Mouse (Mus musculus): ENCODE data around the gene Stk24. TPM values are rescaled to one million over a fixed set of nuclear protein-coding genes. Genes with fewer than 3 reads are reported as not detected.

Gene Stk24
- polyA plus RNA-seq, 1 experiment from 2014 or later = 47.7 TPM

- peaks cover 100% of the 10 kb centered on the region for H3K36me3 ChIP-seq
- no peak overlapping the region for H3K4me2 ChIP-seq
- no peak for ATAC-seq (ENCODE audit: insufficient number of reproducible peaks, insufficient read depth, low FRiP score, low TSS enrichment, low read depth)
- H3K9ac ChIP-seq (replicated peaks) = no peak overlapping the region
- no peaks in the 10 kb centered on the region for H3K4me1 ChIP-seq (replicated peaks)
- H3K4me3 ChIP-seq (replicated peaks) = no peak overlapping the region
- no peak overlapping the region for H3K27ac ChIP-seq
- H3K27me3 ChIP-seq = no peaks in the 10 kb centered on the region
- no peaks in the 10 kb centered on the region for H3K9me3 ChIP-seq
Measured at GRCm38 (mm10) chr14:121281336-121281710, 98.5 kb downstream of the Stk24 start.

- WGBS = 90% methylated on average over 16 of the region's 16 CpGs
- H3K36me3 ChIP-seq = peaks cover 100% of the 10 kb centered on the region
Measured at GRCm38 (mm10) chr14:121280601-121281335, 99.0 kb downstream of the Stk24 start.

DNA sequence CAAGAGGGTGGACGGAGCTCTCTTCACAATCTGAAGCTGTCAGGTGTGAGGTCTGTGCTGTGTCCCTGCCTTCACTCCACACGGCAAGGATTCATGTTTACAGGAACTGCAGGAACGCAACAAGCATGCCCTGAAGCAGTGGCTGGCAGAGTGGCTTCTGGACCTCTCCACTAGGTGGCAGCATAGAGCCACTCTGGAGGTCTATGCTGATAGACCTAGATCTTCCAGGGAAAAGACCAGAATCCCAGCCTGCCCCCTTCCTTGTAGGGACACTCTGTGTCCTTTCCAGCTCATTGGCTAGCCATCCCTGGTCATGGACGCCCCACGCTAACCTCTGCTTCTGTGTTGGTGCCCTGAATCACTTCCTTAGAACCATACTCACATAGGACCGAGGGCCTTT lies 100.7 kb downstream of the Stk24 start:
- H3K4me3 ChIP-seq (replicated peaks) = no peak overlapping the region
- no peaks in the 10 kb centered on the region for H3K4me1 ChIP-seq (replicated peaks)
- no peaks in the 10 kb centered on the region for H3K9me3 ChIP-seq
- 39% methylated on average over 6 of the region's 6 CpGs for WGBS
- H3K27me3 ChIP-seq = no peaks in the 10 kb centered on the region
- no peak overlapping the region for H3K4me2 ChIP-seq
- ATAC-seq (ENCODE audit: insufficient number of reproducible peaks, insufficient read depth, low FRiP score, low TSS enrichment, low read depth) = peak; percentile 18; the same call in 1 of the 2 replicates
- no peak overlapping the region for H3K9ac ChIP-seq (replicated peaks)
- H3K36me3 ChIP-seq = peaks cover 99% of the 10 kb centered on the region
- H3K27ac ChIP-seq = 0 out of 2 replicates have a peak overlapping the region, but pooled peaks have one; percentile 23

More at GRCm38 (mm10) chr14:121280601-121281335, 99.0 kb downstream of the Stk24 start:
- no peak overlapping the region for H3K9ac ChIP-seq (replicated peaks)
- H3K9me3 ChIP-seq = no peaks in the 10 kb centered on the region
- H3K4me1 ChIP-seq (replicated peaks) = no peaks in the 10 kb centered on the region
- no peaks in the 10 kb centered on the region for H3K27me3 ChIP-seq
- H3K4me2 ChIP-seq = no peak overlapping the region
- no peak for ATAC-seq (ENCODE audit: insufficient number of reproducible peaks, insufficient read depth, low FRiP score, low TSS enrichment, low read depth)
- H3K4me3 ChIP-seq (replicated peaks) = no peak overlapping the region
- H3K27ac ChIP-seq = no peak overlapping the region

DNA sequence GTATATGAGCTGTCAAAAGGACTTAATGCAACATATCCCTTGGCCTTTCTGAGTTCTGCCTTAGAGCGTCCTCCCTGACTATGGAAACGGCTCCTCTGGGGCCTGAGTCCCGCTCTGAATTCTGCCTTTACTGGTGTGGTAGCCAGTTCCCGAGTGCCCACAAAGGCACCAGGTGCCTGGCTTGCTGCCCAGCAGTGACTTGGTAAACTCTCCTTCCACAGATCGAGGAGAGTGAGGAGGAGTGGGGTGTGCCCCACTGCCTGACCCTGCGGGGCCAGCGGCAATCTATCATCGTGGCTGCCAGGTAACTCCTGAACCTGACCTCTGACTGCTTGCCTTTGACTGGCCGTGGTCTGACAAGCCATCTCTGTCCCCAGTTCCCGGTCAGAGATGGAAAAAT lies 103.8 kb downstream of the Stk24 start:
- peaks cover 99% of the 10 kb centered on the region for H3K36me3 ChIP-seq
- H3K27ac ChIP-seq = no peak overlapping the region
- H3K9ac ChIP-seq (replicated peaks) = no peak overlapping the region
- no peaks in the 10 kb centered on the region for H3K9me3 ChIP-seq
- H3K4me1 ChIP-seq (replicated peaks) = no peaks in the 10 kb centered on the region
- 87% methylated on average over 10 of the region's 10 CpGs for WGBS
- no peaks in the 10 kb centered on the region for H3K27me3 ChIP-seq
- no peak overlapping the region for H3K4me2 ChIP-seq
- no peak for ATAC-seq (ENCODE audit: insufficient number of reproducible peaks, insufficient read depth, low FRiP score, low TSS enrichment, low read depth)
- H3K4me3 ChIP-seq (replicated peaks) = no peak overlapping the region

GRCm38 (mm10) chr14:121274985-121275384 lies 104.8 kb downstream of the Stk24 start:
- no peak overlapping the region for H3K27ac ChIP-seq
- H3K9me3 ChIP-seq = no peaks in the 10 kb centered on the region
- no peak overlapping the region for H3K9ac ChIP-seq (replicated peaks)
- H3K27me3 ChIP-seq = no peaks in the 10 kb centered on the region
- no peaks in the 10 kb centered on the region for H3K4me1 ChIP-seq (replicated peaks)
- no peak overlapping the region for H3K4me3 ChIP-seq (replicated peaks)
- WGBS = 89% methylated on average over 12 of the region's 12 CpGs
- H3K4me2 ChIP-seq = no peak overlapping the region
- ATAC-seq (ENCODE audit: insufficient number of reproducible peaks, insufficient read depth, low FRiP score, low TSS enrichment, low read depth) = no peak
- peaks cover 99% of the 10 kb centered on the region for H3K36me3 ChIP-seq

DNA sequence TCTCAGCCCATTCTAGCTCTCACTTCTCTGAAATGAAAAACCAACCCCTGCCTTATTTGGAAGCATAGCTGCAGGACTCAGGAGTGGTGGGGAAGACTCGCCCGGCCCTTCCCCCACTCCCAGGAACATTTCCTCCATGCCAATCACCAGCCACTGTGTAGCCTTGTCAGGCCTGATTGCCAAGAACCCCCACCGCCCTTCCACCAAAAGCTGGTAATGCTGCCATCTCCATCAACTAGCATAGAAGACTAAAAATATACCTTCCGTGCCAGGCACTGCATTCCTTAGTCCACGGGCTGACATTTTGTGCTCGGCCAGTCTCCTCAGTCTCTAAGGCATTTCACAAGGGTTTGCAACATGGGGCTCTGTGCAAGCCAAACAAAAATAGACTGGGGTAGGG lies 109.3 kb downstream of the Stk24 start:
- WGBS = 83% methylated on average over 6 of the region's 6 CpGs
- H3K4me1 ChIP-seq (replicated peaks) = no peaks in the 10 kb centered on the region
- ATAC-seq (ENCODE audit: insufficient number of reproducible peaks, insufficient read depth, low FRiP score, low TSS enrichment, low read depth) = no peak
- no peak overlapping the region for H3K27ac ChIP-seq
- no peak overlapping the region for H3K9ac ChIP-seq (replicated peaks)
- peaks cover 99% of the 10 kb centered on the region for H3K36me3 ChIP-seq
- no peak overlapping the region for H3K4me3 ChIP-seq (replicated peaks)
- no peak overlapping the region for H3K4me2 ChIP-seq
- no peaks in the 10 kb centered on the region for H3K27me3 ChIP-seq
- H3K9me3 ChIP-seq = no peaks in the 10 kb centered on the region

GRCm38 (mm10) chr14:121267801-121268200 lies 112.0 kb downstream of the Stk24 start:
- 90% methylated on average over 8 of the region's 8 CpGs for WGBS
- Histone ChIP-seq H3K4me3 (replicated peaks) (no peak overlapping the region), H3K9ac (replicated peaks) (no peak overlapping the region), H3K27ac (no peak overlapping the region), H3K27me3 (no peaks in the 10 kb centered on the region), H3K4me2 (no peak overlapping the region), H3K36me3 (peaks cover 98% of the 10 kb centered on the region), H3K4me1 (replicated peaks) (no peaks in the 10 kb centered on the region), H3K9me3 (no peaks in the 10 kb centered on the region)
- ATAC-seq (ENCODE audit: insufficient number of reproducible peaks, insufficient read depth, low FRiP score, low TSS enrichment, low read depth) = no peak

- ATAC-seq (ENCODE audit: insufficient number of reproducible peaks, insufficient read depth, low FRiP score, low TSS enrichment, low read depth) = no peak
- Histone ChIP-seq H3K4me3 (replicated peaks) (no peak overlapping the region), H3K27me3 (no peaks in the 10 kb centered on the region), H3K36me3 (peaks cover 99% of the 10 kb centered on the region), H3K9me3 (no peaks in the 10 kb centered on the region), H3K27ac (no peak overlapping the region), H3K9ac (replicated peaks) (no peak overlapping the region), H3K4me2 (no peak overlapping the region), H3K4me1 (replicated peaks) (no peaks in the 10 kb centered on the region)
- WGBS = 91% methylated on average over 6 of the region's 6 CpGs
Measured at GRCm38 (mm10) chr14:121264453-121264852, 115.4 kb downstream of the Stk24 start.

DNA sequence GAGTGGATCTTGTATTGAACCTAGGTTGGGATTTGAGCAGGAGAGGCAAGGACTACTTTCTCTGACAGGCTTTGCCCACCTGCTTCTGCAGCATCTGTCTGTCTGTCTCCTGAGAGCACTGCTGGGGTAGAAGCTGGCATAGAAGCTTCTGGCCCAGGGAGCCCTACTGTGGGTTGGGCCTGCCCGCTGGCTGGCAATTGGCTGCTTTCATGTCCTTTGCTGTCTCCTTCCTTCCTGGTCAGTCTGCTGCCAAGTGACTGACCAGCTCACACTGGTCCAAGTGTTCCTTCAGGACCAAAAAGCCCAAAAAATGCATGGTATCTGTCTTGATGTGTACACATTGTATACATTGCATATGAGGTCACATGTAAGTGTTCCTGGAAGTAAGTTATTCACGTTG lies 115.9 kb downstream of the Stk24 start:
- no peaks in the 10 kb centered on the region for H3K27me3 ChIP-seq
- no peak overlapping the region for H3K4me2 ChIP-seq
- H3K9me3 ChIP-seq = no peaks in the 10 kb centered on the region
- ATAC-seq (ENCODE audit: insufficient number of reproducible peaks, insufficient read depth, low FRiP score, low TSS enrichment, low read depth) = no peak
- 91% methylated on average over 2 of the region's 2 CpGs for WGBS
- no peak overlapping the region for H3K9ac ChIP-seq (replicated peaks)
- no peak overlapping the region for H3K27ac ChIP-seq
- no peak overlapping the region for H3K4me3 ChIP-seq (replicated peaks)
- peaks cover 97% of the 10 kb centered on the region for H3K36me3 ChIP-seq
- no peaks in the 10 kb centered on the region for H3K4me1 ChIP-seq (replicated peaks)

DNA sequence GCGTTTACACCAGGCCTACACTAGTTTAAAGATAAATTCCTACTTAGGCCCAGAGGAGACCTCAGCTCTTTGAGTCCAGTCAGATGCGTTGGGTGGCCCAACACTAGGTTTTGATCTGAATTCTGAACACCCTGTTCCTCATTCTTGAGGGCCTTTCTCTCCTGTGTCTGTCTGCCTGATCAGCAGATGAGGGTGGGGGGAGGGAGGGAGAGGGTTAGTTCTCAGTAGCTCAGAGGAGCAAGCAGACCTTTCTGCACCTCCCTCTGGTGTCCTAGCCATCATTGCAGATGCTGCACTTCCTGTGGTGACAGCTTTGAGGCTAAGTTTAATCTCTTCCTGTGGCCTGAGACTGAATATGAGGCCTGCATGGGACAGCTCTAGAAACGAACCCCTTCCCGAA lies 117.2 kb downstream of the Stk24 start:
- H3K36me3 ChIP-seq = peaks cover 97% of the 10 kb centered on the region
- H3K4me3 ChIP-seq (replicated peaks) = no peak overlapping the region
- H3K9ac ChIP-seq (replicated peaks) = no peak overlapping the region
- no peak for ATAC-seq (ENCODE audit: insufficient number of reproducible peaks, insufficient read depth, low FRiP score, low TSS enrichment, low read depth)
- 75% methylated on average over 4 of the region's 4 CpGs for WGBS
- no peaks in the 10 kb centered on the region for H3K4me1 ChIP-seq (replicated peaks)
- no peak overlapping the region for H3K27ac ChIP-seq
- H3K4me2 ChIP-seq = no peak overlapping the region
- no peaks in the 10 kb centered on the region for H3K9me3 ChIP-seq
- no peaks in the 10 kb centered on the region for H3K27me3 ChIP-seq

DNA sequence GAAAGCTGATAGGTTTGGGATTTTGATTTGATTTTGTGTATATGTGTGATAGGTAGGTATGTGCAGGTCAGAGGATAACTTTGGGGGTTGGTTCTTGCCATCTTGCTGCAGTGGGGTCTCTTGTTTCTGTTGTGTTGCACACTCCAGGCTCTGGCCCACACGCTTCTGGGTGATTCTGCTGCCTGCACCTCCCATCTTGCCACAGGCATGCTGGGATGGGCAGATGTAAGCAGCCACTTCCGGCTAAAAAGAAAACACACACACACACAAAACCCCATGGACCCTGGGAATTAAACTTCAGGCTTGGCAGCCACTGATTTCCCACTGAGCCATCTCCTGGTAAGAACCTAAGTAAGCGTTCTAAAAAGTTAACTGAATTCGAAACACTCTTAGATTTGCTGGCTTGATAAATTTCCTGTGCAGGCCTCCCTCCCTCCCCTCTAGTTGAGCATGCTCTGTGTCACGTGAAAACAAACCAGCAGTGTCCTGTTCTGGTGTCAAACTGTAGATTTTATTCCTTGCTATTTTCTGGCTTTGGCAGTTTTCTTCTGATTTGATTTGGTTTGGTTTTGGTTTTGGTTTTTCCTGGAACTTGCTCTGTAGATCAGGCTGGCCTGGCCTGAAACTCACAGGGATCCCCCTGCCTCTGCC lies 118.5 kb downstream of the Stk24 start:
- H3K4me2 ChIP-seq = no peak overlapping the region
- H3K4me1 ChIP-seq (replicated peaks) = no peaks in the 10 kb centered on the region
- H3K4me3 ChIP-seq (replicated peaks) = no peak overlapping the region
- H3K27me3 ChIP-seq = no peaks in the 10 kb centered on the region
- WGBS = 85% methylated on average over 5 of the region's 5 CpGs
- ATAC-seq (ENCODE audit: insufficient number of reproducible peaks, insufficient read depth, low FRiP score, low TSS enrichment, low read depth) = no peak
- H3K9ac ChIP-seq (replicated peaks) = no peak overlapping the region
- peaks cover 97% of the 10 kb centered on the region for H3K36me3 ChIP-seq
- no peaks in the 10 kb centered on the region for H3K9me3 ChIP-seq
- H3K27ac ChIP-seq = no peak overlapping the region

DNA sequence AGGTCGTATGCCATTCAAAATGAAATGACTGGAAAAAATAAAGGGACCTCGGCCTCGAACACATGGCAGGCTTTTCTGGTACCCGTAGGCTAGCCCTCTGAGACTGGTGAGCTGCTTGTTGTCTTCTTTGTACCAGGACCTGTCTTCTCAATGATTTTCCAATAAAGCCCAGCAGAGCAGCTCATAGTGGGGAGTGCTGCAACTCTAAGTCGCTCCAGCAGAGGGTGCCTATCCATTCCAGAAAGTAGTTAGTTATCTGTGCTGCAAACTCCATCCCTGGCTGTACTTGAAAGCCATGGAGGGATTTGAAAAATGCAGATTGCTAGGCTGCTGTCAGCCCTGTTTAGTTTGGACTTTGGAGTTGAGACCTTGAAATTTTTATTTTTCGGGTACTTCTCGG lies 120.0 kb downstream of the Stk24 start:
- no peaks in the 10 kb centered on the region for H3K27me3 ChIP-seq
- no peaks in the 10 kb centered on the region for H3K4me1 ChIP-seq (replicated peaks)
- H3K36me3 ChIP-seq = peaks cover 94% of the 10 kb centered on the region
- no peaks in the 10 kb centered on the region for H3K9me3 ChIP-seq
- no peak for ATAC-seq (ENCODE audit: insufficient number of reproducible peaks, insufficient read depth, low FRiP score, low TSS enrichment, low read depth)
- 0 out of 2 replicates have a peak overlapping the region, but pooled peaks have one; percentile 12 for H3K27ac ChIP-seq
- H3K4me3 ChIP-seq (replicated peaks) = no peak overlapping the region
- H3K9ac ChIP-seq (replicated peaks) = no peak overlapping the region
- H3K4me2 ChIP-seq = no peak overlapping the region
- WGBS = 64% methylated on average over 7 of the region's 7 CpGs

All from limb, embryonic 12.5 days (tissue).